Mouse (Mus musculus) ES-E14 (cell line): ENCODE data around the gene Gm1604a. TPM values are rescaled to one million over a fixed set of nuclear protein-coding genes. Genes with fewer than 3 reads are reported as not detected.
"Not testable (repeated sequence)": the region's sequence is repeated elsewhere in the genome, so short reads cannot be mapped to it uniquely, and the experiment has no call there.

Experiments
- DNase-seq: peaks from one replicate; pipeline ENCODE4 v3.0.0-alpha.2; 2013; ENCODE audit warnings: low read depth, low spot score
- H3K27ac ChIP-seq: 2 replicates; pipeline ENCODE4 v1.5.1; 2012; ENCODE audit warnings: low read depth, mild to moderate bottlenecking, low read length, moderate library complexity, mixed read lengths; ENCODE audit not compliant: poor library complexity, insufficient read depth, severe bottlenecking
- H3K36me3 ChIP-seq: 2 replicates; pipeline ENCODE4 v1.6.1; 2012; ENCODE audit warnings: mild to moderate bottlenecking, low read length, moderate library complexity, mixed read lengths; ENCODE audit not compliant: control insufficient read depth, poor library complexity, insufficient read depth, severe bottlenecking
- H3K4me1 ChIP-seq, 2 experiments: fragments of 150-350 bp in 1 of 2; sonication (generic) in 1 of 2; 2 replicates each; pipeline ENCODE4 v1.6.1; 2012; ENCODE audit warnings: low read length in 2 of 2, mild to moderate bottlenecking in 1 of 2, mixed read lengths in 1 of 2; ENCODE audit not compliant: control insufficient read depth in 2 of 2, insufficient read depth in 2 of 2, poor library complexity in 1 of 2
- H3K4me3 ChIP-seq, 2 experiments: fragments of 150-350 bp in 1 of 2; sonication (generic) in 1 of 2; 2 replicates each; pipeline ENCODE4 v1.5.1; 2012; ENCODE audit warnings: low read length in 2 of 2, low read depth in 1 of 2, mild to moderate bottlenecking in 1 of 2, mixed read lengths in 1 of 2; ENCODE audit not compliant: insufficient read depth in 1 of 2, poor library complexity in 1 of 2, severe bottlenecking in 1 of 2
- H3K9ac ChIP-seq: 2 replicates; pipeline ENCODE4 v1.6.1; 2012; ENCODE audit warnings: low read depth, mild to moderate bottlenecking, low read length, mixed read lengths; ENCODE audit not compliant: poor library complexity, insufficient read depth, severe bottlenecking
- H3K9me3 ChIP-seq: fragments of 150-350 bp; sonication (generic); 2 replicates; pipeline ENCODE4 v1.6.1; 2012; ENCODE audit warnings: low read depth, mild to moderate bottlenecking, low read length; ENCODE audit not compliant: control insufficient read depth, insufficient read depth
- in situ Hi-C, 2 experiments: fragments of 600-800 bp; cut with MboI; formaldehyde crosslinking; loops; one replicate each; pipeline ENCODE4 v1.15.1; 2025; ENCODE audit warnings: low sequenced_read_pairs in 2 of 2, inconsistent platforms in 1 of 2; ENCODE audit not compliant: unreplicated experiment in 2 of 2
- total RNA-seq: library from RNA; depleted of rRNA; stranded (reverse); fragments of 300-350 nt; gene quantifications from 2 replicates; pipeline ENCODE4 v1.2.3, GENCODE M21; 2012

Gene Gm1604a
- total RNA-seq, 1 experiment = not detected

DNA sequence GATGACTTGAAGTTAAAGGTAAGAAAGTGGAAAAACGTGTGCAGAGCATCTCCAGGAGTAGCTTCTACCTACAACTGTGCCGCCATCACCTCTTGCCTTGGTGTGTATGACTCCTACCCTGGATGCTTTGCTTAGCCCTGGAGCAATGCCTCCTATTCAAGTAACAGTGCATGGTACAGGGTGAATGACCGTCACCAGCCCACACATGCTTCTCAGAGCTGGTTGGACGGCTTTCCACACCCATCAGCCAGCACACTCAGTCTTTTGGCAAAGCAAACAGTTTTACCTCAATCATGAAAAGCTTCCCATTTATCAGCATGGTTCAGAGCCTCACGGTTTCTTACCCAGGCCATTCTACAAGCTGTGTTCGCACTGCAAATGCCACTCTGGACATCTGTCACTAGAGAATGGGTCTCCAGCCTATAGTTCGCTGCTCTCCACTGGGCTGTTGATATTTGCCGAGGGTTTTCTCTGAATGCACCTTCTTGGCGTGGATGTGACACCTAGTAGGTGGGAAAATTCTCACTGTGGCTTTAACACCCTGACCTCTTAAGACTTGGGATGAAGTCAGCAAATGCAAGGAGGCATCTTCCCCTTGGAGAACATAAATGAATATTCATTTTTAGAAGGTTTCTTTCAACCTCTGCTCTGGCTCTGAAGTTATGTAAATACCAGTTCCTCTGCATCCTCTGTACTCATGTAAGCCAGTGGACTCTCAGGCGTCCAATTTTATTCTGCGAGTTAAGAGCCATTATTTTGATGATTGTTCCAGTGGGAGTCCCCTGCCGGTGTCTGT, 23.4 kb upstream of the Gm1604a start:
- H3K4me1 ChIP-seq, H3K9ac ChIP-seq, H3K9me3 ChIP-seq, H3K36me3 ChIP-seq, H3K27ac ChIP-seq, DNase-seq, H3K4me3 ChIP-seq, in situ Hi-C loops: not testable (repeated sequence)

DNA sequence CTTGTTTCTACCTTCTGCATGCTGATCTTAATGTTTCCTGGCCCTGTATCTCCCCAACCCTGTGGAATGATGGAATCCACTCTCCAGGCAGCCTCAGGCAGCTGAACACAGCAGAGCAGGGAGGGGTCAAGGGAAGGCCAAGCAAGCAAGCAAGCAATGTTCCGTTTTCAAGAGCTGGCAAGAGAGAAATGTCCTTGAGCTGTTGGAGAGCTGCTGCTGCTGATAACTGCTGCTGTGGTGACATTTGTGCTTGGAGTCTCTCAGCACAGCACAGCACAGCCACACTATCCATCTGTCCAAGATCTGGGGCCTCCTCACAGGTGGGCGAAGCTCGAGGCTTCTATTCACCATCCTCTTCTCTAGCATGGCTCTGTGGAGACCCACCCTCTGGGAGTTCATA, 22.0 kb upstream of the Gm1604a start:
- in situ Hi-C loops, H3K4me3 ChIP-seq, H3K4me1 ChIP-seq, DNase-seq, H3K9ac ChIP-seq, H3K27ac ChIP-seq, H3K9me3 ChIP-seq, H3K36me3 ChIP-seq: not testable (repeated sequence)

- not testable (repeated sequence) for H3K36me3 ChIP-seq, H3K9me3 ChIP-seq, DNase-seq
These were observed 19.7 kb upstream of the Gm1604a start for GRCm38 (mm10) chr17:7005646-7006045.

GRCm38 (mm10) chr17:7008885-7009284, 16.5 kb upstream of the Gm1604a start:
- H3K4me3 ChIP-seq, H3K27ac ChIP-seq, H3K36me3 ChIP-seq, H3K9me3 ChIP-seq, DNase-seq, H3K4me1 ChIP-seq, H3K9ac ChIP-seq, in situ Hi-C loops: not testable (repeated sequence)

More at GRCm38 (mm10) chr17:7005646-7006045, 19.7 kb upstream of the Gm1604a start:
- H3K4me1 ChIP-seq, in situ Hi-C loops, H3K4me3 ChIP-seq, H3K27ac ChIP-seq, H3K9ac ChIP-seq: not testable (repeated sequence)

- H3K9me3 ChIP-seq, H3K27ac ChIP-seq, H3K4me1 ChIP-seq, H3K4me3 ChIP-seq, in situ Hi-C loops, DNase-seq, H3K9ac ChIP-seq, H3K36me3 ChIP-seq: not testable (repeated sequence)
These were observed 15.9 kb upstream of the Gm1604a start for GRCm38 (mm10) chr17:7009440-7009839.

DNA sequence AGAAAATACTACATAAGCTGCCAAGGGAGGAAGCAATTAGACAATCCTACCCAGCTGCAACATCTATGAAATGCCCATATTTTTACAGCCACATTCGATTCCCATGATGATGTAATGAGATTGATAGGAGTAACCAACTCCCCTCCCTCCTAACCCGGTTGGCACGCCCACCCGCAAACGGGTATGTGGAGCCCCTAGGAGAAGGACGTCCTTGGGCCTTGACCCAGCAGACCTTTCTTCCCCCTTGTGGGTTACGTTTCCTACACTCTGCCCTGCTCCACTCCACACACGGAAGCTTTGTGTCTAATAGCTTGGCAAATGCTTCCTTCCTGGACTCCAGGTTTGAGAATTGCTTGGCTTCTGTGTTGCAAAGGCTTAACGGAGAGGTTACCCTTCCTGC, 15.5 kb upstream of the Gm1604a start:
- H3K4me3 ChIP-seq, H3K9ac ChIP-seq, DNase-seq, H3K36me3 ChIP-seq, in situ Hi-C loops, H3K4me1 ChIP-seq, H3K9me3 ChIP-seq, H3K27ac ChIP-seq: not testable (repeated sequence)

GRCm38 (mm10) chr17:7014190-7014589, 11.2 kb upstream of the Gm1604a start:
- H3K9ac ChIP-seq, H3K27ac ChIP-seq, H3K4me1 ChIP-seq, DNase-seq, H3K36me3 ChIP-seq, H3K4me3 ChIP-seq, in situ Hi-C loops, H3K9me3 ChIP-seq: not testable (repeated sequence)

- DNase-seq, H3K9me3 ChIP-seq, in situ Hi-C loops, H3K36me3 ChIP-seq, H3K4me1 ChIP-seq, H3K9ac ChIP-seq, H3K27ac ChIP-seq, H3K4me3 ChIP-seq: not testable (repeated sequence)
These were observed 487 bp downstream of the Gm1604a start for GRCm38 (mm10) chr17:7025764-7026346.
